Mouse (Mus musculus): ENCODE data around the gene Naglu. TPM values are rescaled to one million over a fixed set of nuclear protein-coding genes. Genes with fewer than 3 reads are reported as not detected.

Naglu gene
- polyA plus RNA-seq, 2 experiments = 10.3 to 12.8 TPM

GRCm38 (mm10) chr11:101051051-101051493, 18.7 kb upstream of the Naglu start:
- no peak for ATAC-seq (ENCODE audit: low FRiP score, low read depth)
- Histone ChIP-seq H3K9me3 (ENCODE audit: control insufficient read depth, low read length) (no peaks in the 10 kb centered on the region), H3K27ac (replicated peaks; ENCODE audit: low read depth, low read length) (no peak overlapping the region), H3K4me3 (replicated peaks; ENCODE audit: low read length) (no peak overlapping the region), H3K4me1 (ENCODE audit: control insufficient read depth, insufficient read depth, low read length) (no peaks in the 10 kb centered on the region), H3K27me3 (ENCODE audit: control insufficient read depth, insufficient read depth, low read length) (no peaks in the 10 kb centered on the region), H3K4me2 (replicated peaks; ENCODE audit: low read depth, low read length, severe bottlenecking) (no peak overlapping the region), H3K36me3 (ENCODE audit: control insufficient read depth, insufficient read depth, low read length) (peaks cover 58% of the 10 kb centered on the region), H3K9ac (ENCODE audit: low read depth, low read length, severe bottlenecking) (no peak overlapping the region)
- WGBS = 85% methylated on average over 6 of the region's 6 CpGs
- DNase-seq (ENCODE audit: low spot score) = no peak
- no peak for TF ChIP-seq POLR2A (IDR thresholded peaks at IDR 0.05; ENCODE audit: borderline replicate concordance, extremely low read depth, insufficient read depth, insufficient read length)

DNA sequence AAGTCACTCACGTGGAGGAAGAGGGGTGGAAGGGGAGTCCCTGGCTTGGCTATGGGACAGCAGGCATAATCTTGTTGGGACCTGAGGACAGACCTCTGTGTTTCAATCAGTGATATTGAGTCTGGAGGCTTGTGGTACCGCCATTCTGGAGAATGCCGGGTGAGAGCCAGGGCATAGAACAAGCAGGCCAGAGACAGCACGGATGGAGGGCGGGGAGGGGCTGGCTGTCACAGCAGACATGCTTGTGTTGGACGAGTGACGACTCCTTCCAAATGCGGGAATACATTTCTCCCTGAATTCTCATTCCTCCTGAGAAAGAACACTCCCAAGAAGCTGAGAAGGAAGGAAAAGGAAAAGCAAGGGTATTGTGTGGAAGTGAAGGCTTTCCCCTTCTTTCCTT, 18.2 kb upstream of the Naglu start:
- Histone ChIP-seq H3K4me2 (replicated peaks; ENCODE audit: low read depth, low read length, severe bottlenecking) (no peak overlapping the region), H3K27ac (replicated peaks; ENCODE audit: low read depth, low read length) (no peak overlapping the region), H3K4me1 (ENCODE audit: control insufficient read depth, insufficient read depth, low read length) (no peaks in the 10 kb centered on the region), H3K27me3 (ENCODE audit: control insufficient read depth, insufficient read depth, low read length) (no peaks in the 10 kb centered on the region), H3K9me3 (ENCODE audit: control insufficient read depth, low read length) (no peaks in the 10 kb centered on the region), H3K36me3 (ENCODE audit: control insufficient read depth, insufficient read depth, low read length) (peaks cover 54% of the 10 kb centered on the region), H3K9ac (ENCODE audit: low read depth, low read length, severe bottlenecking) (no peak overlapping the region), H3K4me3 (replicated peaks; ENCODE audit: low read length) (no peak overlapping the region)
- TF ChIP-seq POLR2A (IDR thresholded peaks at IDR 0.05; ENCODE audit: borderline replicate concordance, extremely low read depth, insufficient read depth, insufficient read length) = no peak
- 78% methylated on average over 8 of the region's 8 CpGs for WGBS
- DNase-seq (ENCODE audit: low spot score) (no peak), ATAC-seq (ENCODE audit: low FRiP score, low read depth) (no peak)

DNA sequence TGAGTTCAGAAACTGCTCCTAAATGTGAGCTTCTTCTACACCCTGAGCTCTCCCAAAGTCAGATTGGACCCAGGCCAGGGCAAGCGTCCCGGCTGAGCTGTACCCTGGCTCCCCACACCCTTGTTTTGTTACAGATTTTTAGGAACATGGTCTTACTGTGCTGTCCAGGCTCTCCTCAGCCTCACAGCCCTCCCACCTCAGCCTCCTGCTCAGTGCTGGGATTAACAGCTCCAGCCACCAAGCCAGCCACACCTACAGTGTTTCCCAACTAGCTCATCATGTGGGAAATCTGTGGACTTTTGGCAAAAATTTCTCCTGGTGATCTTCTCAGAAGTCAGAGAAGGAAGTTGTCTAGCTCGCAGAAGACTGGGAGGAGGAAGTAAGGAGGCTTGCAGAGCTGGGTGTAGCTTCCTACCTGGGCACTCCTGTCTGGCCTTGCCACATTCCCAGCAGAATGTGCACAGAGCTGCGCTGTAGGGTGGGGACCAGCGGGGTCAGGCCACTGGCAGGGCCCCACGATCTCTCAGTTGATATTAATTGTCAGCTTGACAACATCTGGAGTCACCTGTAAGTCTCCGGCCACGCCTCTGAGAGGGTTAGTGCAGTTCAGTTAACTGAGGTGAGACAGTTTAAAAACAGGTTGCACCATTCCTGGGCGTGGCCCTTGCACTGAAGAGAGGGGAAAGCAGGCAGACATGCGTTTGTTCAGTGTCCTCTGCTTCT, 16.9 kb upstream of the Naglu start:
- no peak for TF ChIP-seq POLR2A (IDR thresholded peaks at IDR 0.05; ENCODE audit: borderline replicate concordance, extremely low read depth, insufficient read depth, insufficient read length)
- Histone ChIP-seq H3K9me3 (ENCODE audit: control insufficient read depth, low read length) (no peaks in the 10 kb centered on the region), H3K9ac (ENCODE audit: low read depth, low read length, severe bottlenecking) (no peak overlapping the region), H3K4me3 (replicated peaks; ENCODE audit: low read length) (no peak overlapping the region), H3K4me1 (ENCODE audit: control insufficient read depth, insufficient read depth, low read length) (no peaks in the 10 kb centered on the region), H3K27me3 (ENCODE audit: control insufficient read depth, insufficient read depth, low read length) (no peaks in the 10 kb centered on the region), H3K27ac (replicated peaks; ENCODE audit: low read depth, low read length) (no peak overlapping the region), H3K4me2 (replicated peaks; ENCODE audit: low read depth, low read length, severe bottlenecking) (no peak overlapping the region), H3K36me3 (ENCODE audit: control insufficient read depth, insufficient read depth, low read length) (peaks cover 51% of the 10 kb centered on the region)
- DNase-seq (ENCODE audit: low spot score) (no peak), ATAC-seq (ENCODE audit: low FRiP score, low read depth) (no peak)
- 86% methylated on average over 10 of the region's 10 CpGs for WGBS

DNA sequence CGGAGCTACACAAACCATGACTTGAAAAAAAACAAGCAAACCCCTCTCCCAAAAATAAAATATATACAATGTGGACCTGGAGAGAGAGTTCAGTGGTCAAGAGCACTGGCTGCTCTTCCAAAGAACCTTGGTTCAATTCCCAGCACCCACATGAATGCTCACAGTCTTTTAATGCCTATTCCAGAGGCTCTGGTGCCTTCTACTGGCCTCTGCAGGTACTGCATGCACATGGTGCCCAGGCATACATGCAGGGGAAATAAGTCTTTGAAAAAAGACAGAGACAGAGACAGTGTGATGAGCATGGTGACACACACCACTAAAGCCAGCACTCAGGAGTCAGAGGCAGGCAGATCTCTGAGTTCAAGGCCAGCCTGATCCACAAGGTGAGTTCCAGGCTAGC, 15.8 kb upstream of the Naglu start:
- Histone ChIP-seq H3K27me3 (ENCODE audit: control insufficient read depth, insufficient read depth, low read length) (no peaks in the 10 kb centered on the region), H3K9ac (ENCODE audit: low read depth, low read length, severe bottlenecking) (no peak overlapping the region), H3K4me3 (replicated peaks; ENCODE audit: low read length) (no peak overlapping the region), H3K4me2 (replicated peaks; ENCODE audit: low read depth, low read length, severe bottlenecking) (no peak overlapping the region), H3K9me3 (ENCODE audit: control insufficient read depth, low read length) (no peaks in the 10 kb centered on the region), H3K27ac (replicated peaks; ENCODE audit: low read depth, low read length) (no peak overlapping the region), H3K36me3 (ENCODE audit: control insufficient read depth, insufficient read depth, low read length) (peaks cover 40% of the 10 kb centered on the region), H3K4me1 (ENCODE audit: control insufficient read depth, insufficient read depth, low read length) (no peaks in the 10 kb centered on the region)
- ATAC-seq (ENCODE audit: low FRiP score, low read depth) (no peak), DNase-seq (ENCODE audit: low spot score) (no peak)
- 97% methylated on average over 1 of the region's 1 CpGs for WGBS
- TF ChIP-seq POLR2A (IDR thresholded peaks at IDR 0.05; ENCODE audit: borderline replicate concordance, extremely low read depth, insufficient read depth, insufficient read length) = no peak

- Histone ChIP-seq H3K27ac (replicated peaks; ENCODE audit: low read depth, low read length) (no peak overlapping the region), H3K9ac (ENCODE audit: low read depth, low read length, severe bottlenecking) (no peak overlapping the region), H3K4me1 (ENCODE audit: control insufficient read depth, insufficient read depth, low read length) (peaks cover 1% of the 10 kb centered on the region; the same call in 1 of the 2 replicates), H3K27me3 (ENCODE audit: control insufficient read depth, insufficient read depth, low read length) (no peaks in the 10 kb centered on the region), H3K9me3 (ENCODE audit: control insufficient read depth, low read length) (no peaks in the 10 kb centered on the region), H3K4me3 (replicated peaks; ENCODE audit: low read length) (no peak overlapping the region), H3K4me2 (replicated peaks; ENCODE audit: low read depth, low read length, severe bottlenecking) (no peak overlapping the region), H3K36me3 (ENCODE audit: control insufficient read depth, insufficient read depth, low read length) (peaks cover 27% of the 10 kb centered on the region)
- ATAC-seq (ENCODE audit: low FRiP score, low read depth) (no peak), DNase-seq (ENCODE audit: low spot score) (no peak)
- no peak for TF ChIP-seq POLR2A (IDR thresholded peaks at IDR 0.05; ENCODE audit: borderline replicate concordance, extremely low read depth, insufficient read depth, insufficient read length)
- 82% methylated on average over 14 of the region's 14 CpGs for WGBS
These were observed 14.4 kb upstream of the Naglu start for GRCm38 (mm10) chr11:101055418-101055817.

Data from limb, embryonic 14.5 days (tissue).